Mouse (Mus musculus): ENCODE data around the gene Dedd.

DNA sequence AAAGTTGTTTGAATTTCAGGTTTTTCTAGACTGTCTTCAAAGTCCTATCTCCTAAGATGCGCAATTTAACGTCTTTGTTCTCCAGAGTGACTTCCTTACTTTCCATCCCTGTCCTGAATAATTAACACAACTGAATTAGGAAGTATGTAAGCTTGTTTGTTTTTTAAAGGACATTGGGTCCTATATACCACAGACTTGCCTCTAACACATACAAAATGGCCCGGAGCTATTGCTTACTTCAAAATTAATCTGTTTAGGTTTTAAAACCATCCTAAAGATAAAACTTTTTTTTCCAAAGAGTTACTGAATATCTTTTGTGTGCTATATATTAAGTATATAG lies 33.9 kb upstream of the Dedd start:
- no peak for TF ChIP-seq POLR2A (IDR thresholded peaks at IDR 0.05; ENCODE audit: insufficient read depth, low read depth, low read length)
- TF ChIP-seq CTCF (IDR thresholded peaks at IDR 0.05; ENCODE audit: insufficient read depth, low read depth, low read length): no peak

All from olfactory bulb, adult 2 months (tissue).